Mouse (Mus musculus) cerebellum, postnatal 4 days (tissue): ENCODE results near the gene Zdhhc4.
A peak's percentile ranks its signal among the peaks of the same experiment; 100 is the strongest.

Source experiments
- DNase-seq, 2 experiments: peaks; one replicate each; pipeline ENCODE4 v3.0.0; 2022; ENCODE audit warnings: low spot score in 2 of 2, mixed read lengths in 1 of 2

The Zdhhc4 gene

GRCm38 (mm10) chr5:143328690-143329495 is at the start of gene Zdhhc4:
Gene Zdhhc4, minus strand, starts transcription at chr5:143329256.
- peak; percentile 93 for DNase-seq

- DNase-seq, result no peak
These were observed 47.1 kb upstream of the Zdhhc4 start for GRCm38 (mm10) chr5:143376156-143376555.

GRCm38 (mm10) chr5:143375242-143375641 is 46.2 kb upstream of the Zdhhc4 start:
- peak; percentile 71 to 83 for DNase-seq

- DNase-seq, result no peak
These were observed 43.8 kb upstream of the Zdhhc4 start for GRCm38 (mm10) chr5:143372818-143373217.

- DNase-seq, result no peak
These were observed 42.1 kb upstream of the Zdhhc4 start for GRCm38 (mm10) chr5:143371146-143371510.

- DNase-seq, result peak in 1 of 2 experiments; percentile 68
These were observed 41.5 kb upstream of the Zdhhc4 start for GRCm38 (mm10) chr5:143370416-143371145.

GRCm38 (mm10) chr5:143369611-143370255 is 40.7 kb upstream of the Zdhhc4 start:
- DNase-seq, result peak in 1 of 2 experiments; percentile 40

GRCm38 (mm10) chr5:143367931-143368330 is 38.9 kb upstream of the Zdhhc4 start:
- peak in 1 of 2 experiments; percentile 83 for DNase-seq

GRCm38 (mm10) chr5:143363678-143364615 is 34.9 kb upstream of the Zdhhc4 start:
- DNase-seq, result peak in 1 of 2 experiments; percentile 72

- DNase-seq, result no peak
These were observed 32.4 kb upstream of the Zdhhc4 start for GRCm38 (mm10) chr5:143361428-143361827.

- DNase-seq, result no peak
These were observed 30.9 kb upstream of the Zdhhc4 start for GRCm38 (mm10) chr5:143360000-143360399.

GRCm38 (mm10) chr5:143359263-143359662 is 30.2 kb upstream of the Zdhhc4 start:
- DNase-seq, result no peak

GRCm38 (mm10) chr5:143357564-143357963 is 28.5 kb upstream of the Zdhhc4 start:
- DNase-seq, result peak in 1 of 2 experiments; percentile 60

- no peak for DNase-seq
These were observed 27.8 kb upstream of the Zdhhc4 start, which contains the start of gene Grid2ip for GRCm38 (mm10) chr5:143356686-143357388. Gene Grid2ip, plus strand, starts transcription at chr5:143357338.

- no peak for DNase-seq
These were observed 27.0 kb upstream of the Zdhhc4 start for GRCm38 (mm10) chr5:143356017-143356416.

GRCm38 (mm10) chr5:143346367-143346766 is 17.3 kb upstream of the Zdhhc4 start:
- no peak for DNase-seq

GRCm38 (mm10) chr5:143339603-143340002 is 10.5 kb upstream of the Zdhhc4 start:
- no peak for DNase-seq

GRCm38 (mm10) chr5:143336559-143336958 is 7.5 kb upstream of the Zdhhc4 start:
- no peak for DNase-seq

- DNase-seq, result no peak
These were observed 6.0 kb upstream of the Zdhhc4 start for GRCm38 (mm10) chr5:143335089-143335460.

GRCm38 (mm10) chr5:143334418-143335088 is 5.5 kb upstream of the Zdhhc4 start:
- no peak for DNase-seq
